Mouse (Mus musculus) liver, adult 2 months (tissue): ENCODE data around the gene Aff4.
"Not testable (repeated sequence)": the region's sequence is repeated elsewhere in the genome, so short reads cannot be mapped to it uniquely, and the experiment has no call there.

ENCODE experiments used
- CTCF ChIP-seq: fragments of 200-500 bp; IDR thresholded peaks from 2 replicates; pipeline ENCODE4 v1.5.1; 2011; ENCODE audit warnings: low read depth, low read length, control low read depth
- POLR2A ChIP-seq: fragments of 200-500 bp; IDR thresholded peaks from 2 replicates; pipeline ENCODE4 v1.6.1; 2011; ENCODE audit warnings: low read length, control low read depth; ENCODE audit not compliant: insufficient read depth; ENCODE audit errors: extremely low read depth

- TF ChIP-seq POLR2A, CTCF: not testable (repeated sequence)
Measured at GRCm38 (mm10) chr11:53319867-53320266, 30.8 kb upstream of the Aff4 start.
